Mouse (Mus musculus) G1E (cell line): ENCODE measurements at regions not wholly inside any gene's neighbourhood (a gene's known extent, or its start where the extent isn't known, plus 50 kb on each side); places are given as distances from the start of the nearest gene placed in this dataset.

Experiments
- CTCF ChIP-seq: IDR thresholded peaks from 2 replicates; pipeline ENCODE4 v1.5.1; 2012; ENCODE audit warnings: low read depth, low read length, inconsistent platforms, mixed read lengths
- GATA1 ChIP-seq: IDR thresholded peaks from 2 replicates; pipeline ENCODE4 v1.6.1; 2012; ENCODE audit warnings: borderline replicate concordance, low read length, inconsistent platforms, mixed read lengths
- GATA2 ChIP-seq: IDR thresholded peaks from 2 replicates; pipeline ENCODE4 v1.6.1; 2012; ENCODE audit warnings: low read depth, low read length, inconsistent platforms, borderline replicate concordance
- POLR2AphosphoS5 ChIP-seq: IDR thresholded peaks from 2 replicates; pipeline ENCODE4 v1.6.1; 2012; ENCODE audit warnings: low read depth, low read length, inconsistent platforms; ENCODE audit not compliant: insufficient replicate concordance
- TAL1 ChIP-seq: conservative IDR thresholded peaks from 2 replicates; pipeline ENCODE4 v1.6.1; 2012; ENCODE audit warnings: low read depth, low read length, inconsistent platforms, mixed read lengths

- TF ChIP-seq CTCF (no peak), TAL1 (no peak), GATA1 (no peak), POLR2AphosphoS5 (no peak), GATA2 (no peak)
These were observed 176.7 kb downstream of the Mycn start for GRCm38 (mm10) chr12:12765055-12765454.
